Mouse (Mus musculus): ENCODE results near the gene Gm9767.

Gene Gm9767

DNA sequence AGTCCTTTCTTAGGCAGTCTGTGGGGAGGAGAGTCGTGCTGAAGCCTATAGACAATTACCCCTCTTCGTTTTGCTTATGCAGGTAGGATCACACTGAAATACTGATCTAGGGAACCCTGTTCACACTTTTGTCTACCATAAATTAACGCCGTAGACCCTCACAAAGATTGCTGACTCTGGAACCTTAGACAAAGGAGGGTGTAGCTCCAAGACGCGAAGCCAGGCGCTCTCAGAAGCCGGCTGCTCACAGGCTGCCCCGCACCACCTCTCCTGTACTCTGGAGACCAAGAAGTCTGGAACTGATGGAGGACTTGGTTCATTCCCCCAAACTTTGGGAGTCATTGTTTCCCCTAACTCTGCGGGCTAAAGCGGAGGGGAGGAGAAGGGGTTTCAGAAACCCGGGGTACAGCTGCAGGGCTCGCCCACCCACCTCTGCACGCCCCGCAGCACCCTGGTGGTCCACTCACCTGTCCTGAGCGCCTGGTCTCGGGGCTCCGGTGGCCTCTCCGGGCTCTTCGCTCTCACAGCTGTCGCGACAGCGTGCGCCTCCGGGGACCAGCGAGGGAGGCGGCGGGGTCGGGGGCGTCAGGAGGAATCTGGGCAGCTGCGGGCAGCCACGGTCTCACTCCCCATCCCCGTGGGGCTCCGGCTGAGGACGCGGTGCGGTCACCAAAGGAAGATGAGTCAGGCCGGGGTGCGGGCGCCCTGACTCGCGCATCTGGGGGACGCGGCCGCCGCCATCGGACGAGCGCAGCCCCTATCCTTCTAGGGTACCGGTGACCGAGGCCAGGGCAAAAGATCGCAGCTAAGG lies at the start of gene Gm9767:
TSS of gene Gm9767 (plus strand) at position 585 of the 811 bp plus-strand sequence.
- no peak for DNase-seq (ENCODE audit: low spot score)

DNA sequence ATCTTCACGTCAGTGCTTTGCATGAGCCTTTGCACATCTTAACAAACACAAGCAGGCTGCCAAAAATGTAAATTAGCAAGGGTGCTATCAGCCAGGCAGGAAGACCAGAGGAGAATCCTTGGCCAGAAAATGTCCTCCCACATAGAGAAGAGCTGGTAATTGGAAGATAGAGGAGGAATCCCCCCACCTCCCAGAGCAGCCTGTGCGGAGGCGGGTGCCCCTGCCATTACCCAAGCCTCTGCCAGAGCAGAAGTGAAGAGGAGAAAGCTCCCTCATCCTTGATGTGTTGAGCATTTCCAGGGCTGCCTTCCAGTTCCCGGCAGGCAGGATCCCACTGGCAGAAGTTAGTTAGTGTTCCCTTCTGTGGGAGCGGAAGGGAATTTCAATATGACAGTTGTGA lies 43.1 kb upstream of the Gm9767 start:
- DNase-seq (ENCODE audit: low spot score), result peak; percentile 1

GRCm38 (mm10) chr10:26051177-26051576 lies 26.9 kb upstream of the Gm9767 start:
- DNase-seq (ENCODE audit: low spot score), result no peak

DNA sequence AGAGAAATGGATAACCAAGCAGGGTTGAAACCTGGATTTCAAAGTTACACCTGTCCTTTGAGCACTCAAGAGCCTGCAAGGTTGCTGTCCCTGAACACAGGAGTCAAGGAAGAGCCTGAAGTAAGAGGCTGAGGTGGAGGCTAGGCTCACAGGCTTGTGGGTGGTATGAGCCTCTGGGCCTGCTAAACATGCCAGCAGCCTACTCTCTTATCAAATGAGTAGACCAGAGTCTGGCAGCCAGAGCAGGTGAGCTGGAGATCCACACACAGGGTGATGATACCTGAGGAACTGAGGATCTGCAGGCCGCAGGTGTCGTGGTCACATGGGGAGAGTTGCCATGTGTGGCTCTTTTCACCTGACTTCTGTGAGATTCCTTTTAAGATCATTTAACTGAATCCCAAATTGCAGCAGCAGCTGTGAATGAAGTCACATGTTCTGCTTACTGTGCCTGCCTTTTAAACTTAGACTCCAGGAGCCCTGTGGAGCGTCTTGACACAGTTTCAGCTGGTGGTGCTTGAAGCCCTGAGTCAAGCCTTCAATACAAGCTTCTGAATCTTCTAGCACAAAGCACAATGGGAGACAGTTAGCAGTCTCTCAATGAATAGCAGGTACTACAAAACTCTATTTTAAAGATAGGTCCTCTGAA lies 18.3 kb upstream of the Gm9767 start:
- DNase-seq (ENCODE audit: low spot score), result no peak

DNA sequence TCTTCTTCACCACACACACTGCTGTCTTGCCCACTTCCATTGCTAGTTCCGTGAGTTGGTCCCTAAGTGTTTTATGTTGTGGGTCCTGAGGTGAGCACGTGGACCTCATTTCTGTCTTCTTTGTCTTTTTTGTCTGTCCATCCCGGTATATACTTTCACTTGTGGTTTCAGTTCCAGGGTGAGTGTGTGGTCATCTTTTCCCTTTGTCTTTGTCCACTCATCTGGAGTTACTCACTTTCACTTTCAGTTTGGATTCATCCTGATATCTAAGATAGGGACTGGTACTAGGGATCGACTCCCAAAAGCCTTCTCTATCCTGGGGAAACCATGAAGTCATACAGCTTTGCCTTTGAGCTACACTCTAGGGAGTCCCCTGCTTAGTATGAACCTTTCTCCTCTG lies 15.0 kb upstream of the Gm9767 start:
- no peak for DNase-seq (ENCODE audit: low spot score)

GRCm38 (mm10) chr10:26071986-26072385 lies 6.1 kb upstream of the Gm9767 start:
- DNase-seq (ENCODE audit: low spot score), result no peak

GRCm38 (mm10) chr10:26076949-26077348 lies 1.1 kb upstream of the Gm9767 start:
- no peak for DNase-seq (ENCODE audit: low spot score)

- peak; percentile 28 for DNase-seq (ENCODE audit: low spot score)
Measured at GRCm38 (mm10) chr10:26078521-26079142, 577 bp downstream of the Gm9767 start, which contains the start of gene Tmem200a. TSS of gene Tmem200a (minus strand) at chr10:26079052.

DNA sequence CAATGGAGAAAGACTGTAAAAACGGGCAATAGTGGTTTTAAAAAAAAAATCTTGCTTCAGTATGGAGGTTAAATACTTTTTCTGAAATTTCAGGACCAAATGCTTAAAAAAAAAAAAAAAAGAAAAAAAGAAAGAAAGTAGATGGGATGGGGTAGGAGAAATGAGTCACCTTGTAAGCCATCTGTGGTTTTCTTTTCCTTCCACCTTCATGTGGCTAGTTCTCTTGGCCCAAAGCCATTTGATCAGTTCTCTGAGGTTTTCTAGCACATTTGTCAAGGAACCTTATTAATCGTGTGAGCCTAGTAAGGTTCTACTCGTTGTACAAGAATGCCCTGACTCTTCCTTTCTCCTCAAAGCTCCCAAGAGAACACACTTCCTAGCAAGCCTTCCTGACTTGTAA lies 1.6 kb downstream of the Gm9767 start:
- DNase-seq (ENCODE audit: low spot score), result no peak

GRCm38 (mm10) chr10:26082081-26082480 lies 4.0 kb downstream of the Gm9767 start:
- peak; percentile 4 for DNase-seq (ENCODE audit: low spot score)

GRCm38 (mm10) chr10:26103330-26103982 lies 25.4 kb downstream of the Gm9767 start:
- DNase-seq (ENCODE audit: low spot score), result no peak

DNA sequence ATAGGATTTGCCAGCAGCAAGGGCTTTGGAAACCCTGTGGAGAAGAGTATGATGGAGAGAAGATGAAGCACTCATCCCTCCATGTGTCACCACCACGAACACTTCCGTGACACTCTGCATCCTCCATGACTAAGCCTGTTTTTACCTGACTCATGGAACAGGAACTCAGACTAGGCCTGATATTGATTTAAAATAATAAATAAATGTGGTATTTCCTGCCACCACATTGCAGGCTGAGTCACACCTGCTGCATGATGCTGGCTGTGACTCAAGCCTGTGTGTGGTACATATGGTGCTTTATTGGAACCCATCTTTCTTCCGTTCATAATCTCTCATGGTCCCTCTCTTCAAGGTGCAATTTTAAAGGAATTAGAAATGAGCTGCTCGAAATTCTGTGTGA lies 36.4 kb downstream of the Gm9767 start:
- no peak for DNase-seq (ENCODE audit: low spot score)

GRCm38 (mm10) chr10:26119067-26119821 lies 41.2 kb downstream of the Gm9767 start:
- DNase-seq (ENCODE audit: low spot score), result no peak

DNA sequence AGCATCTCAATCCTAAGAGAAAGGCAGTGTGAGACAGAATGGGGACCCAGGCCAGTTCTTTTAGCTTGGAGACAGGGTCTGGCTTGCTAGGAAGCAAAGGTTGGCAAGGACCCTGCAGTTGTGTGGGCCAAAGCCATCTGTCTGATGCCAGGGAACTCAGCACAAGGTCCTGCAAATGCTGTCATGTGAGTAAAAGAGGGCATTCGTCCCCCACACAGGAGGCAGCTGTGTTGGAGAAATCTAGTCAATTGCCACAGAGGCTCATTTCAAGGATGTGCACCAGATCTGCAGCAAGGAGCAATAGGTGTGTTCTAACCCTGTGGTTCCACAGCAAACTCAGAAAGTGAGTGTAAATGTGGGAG lies 41.7 kb downstream of the Gm9767 start:
- no peak for DNase-seq (ENCODE audit: low spot score)
